Mouse (Mus musculus): ENCODE results near the gene Thsd4.

- TF ChIP-seq CTCF (IDR thresholded peaks at IDR 0.05; ENCODE audit: extremely low read depth, insufficient read depth, low read length) (no peak), POLR2A (IDR thresholded peaks at IDR 0.05; ENCODE audit: extremely low read depth, insufficient read depth, low read length) (no peak)
Observed at GRCm38 (mm10) chr9:60316510-60316909, 205.3 kb downstream of the Thsd4 start.

Measured in cortical plate, adult 2 months (tissue).